Mouse (Mus musculus): ENCODE results near the gene Slc35b4. TPM values are rescaled to one million over a fixed set of nuclear protein-coding genes. Genes with fewer than 3 reads are reported as not detected.

Gene Slc35b4
- 2.5 and 3.9 TPM in 2 replicates for polyA plus RNA-seq (2012; rRNA removed)

GRCm38 (mm10) chr6:34176864-34177247 lies at the start of gene Slc35b4:
Slc35b4 (minus strand) TSS chr6:34177111.

Other genes with a start within 250 kb of the Slc35b4 start
- not detected in 2 replicates for gene Lrguk, start 147.7 kb downstream of the Slc35b4 start, polyA plus RNA-seq (2012; rRNA removed)
- 99.6 and 113 TPM in 2 replicates for gene Akr1b3, start 140.4 kb upstream of the Slc35b4 start, polyA plus RNA-seq (2012; rRNA removed)
- gene Akr1b8, start 177.0 kb upstream of the Slc35b4 start, polyA plus RNA-seq (2012; rRNA removed), result 20.9 and 28.4 TPM in 2 replicates
- gene Akr1b10, start 207.1 kb upstream of the Slc35b4 start, polyA plus RNA-seq (2012; rRNA removed), result 4.2 and 5.5 TPM in 2 replicates
- 0.12 and 0.28 TPM in 2 replicates for gene Akr1b7, start 235.2 kb upstream of the Slc35b4 start, polyA plus RNA-seq (2012; rRNA removed)